Mouse (Mus musculus): ENCODE data around the gene Hydin. TPM values are rescaled to one million over a fixed set of nuclear protein-coding genes. Genes with fewer than 3 reads are reported as not detected.
"Not testable (repeated sequence)": the region's sequence is repeated elsewhere in the genome, so short reads cannot be mapped to it uniquely, and the experiment has no call there.

Hydin gene
- total RNA-seq, 2 experiments from 2014 or later: 0.05 to 0.07 TPM

- DNase-seq; intact Hi-C loops (cut with DNase I): not testable (repeated sequence)
Measured at GRCm38 (mm10) chr8:110327120-110327519, 60.3 kb downstream of the Hydin start.

DNA sequence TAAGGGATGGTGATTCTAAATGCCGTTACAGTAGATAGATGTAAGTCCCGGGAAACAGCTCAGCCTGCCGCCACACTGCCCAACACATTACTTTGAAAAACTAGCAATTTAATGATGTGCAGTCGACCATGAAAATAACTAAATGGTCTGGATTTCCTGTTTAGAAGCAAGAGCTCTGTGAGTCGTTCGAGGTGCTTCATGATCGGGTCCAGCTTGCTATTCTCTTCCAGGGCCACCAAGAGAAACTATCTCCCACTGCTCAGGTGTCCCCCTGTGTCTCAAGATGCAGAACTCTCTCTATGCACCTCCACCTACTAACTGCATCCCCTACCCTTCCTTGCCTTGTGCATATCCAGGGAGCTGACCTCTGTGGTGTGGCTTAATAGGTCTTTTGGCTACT, 66.6 kb downstream of the Hydin start:
- intact Hi-C loops (cut with DNase I): no loop called here

DNA sequence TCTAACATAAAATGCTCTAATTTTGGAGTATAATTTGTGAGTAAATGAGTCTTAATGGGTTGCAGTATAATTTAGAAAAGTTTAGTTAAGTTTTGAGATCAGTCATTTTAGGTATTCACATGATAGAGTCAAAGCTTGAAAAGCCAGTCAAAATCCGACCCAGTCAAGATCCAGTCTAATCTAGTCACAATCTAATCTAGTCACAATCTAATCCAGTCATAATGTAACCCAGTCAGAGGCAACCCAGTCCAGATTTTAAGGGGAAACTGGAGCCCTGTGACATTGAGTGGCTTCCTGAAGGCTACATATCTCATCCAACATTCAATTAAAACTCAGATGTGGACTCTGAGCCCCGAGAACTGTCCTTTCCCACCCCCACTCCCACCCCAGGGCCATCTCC, 72.7 kb downstream of the Hydin start:
- intact Hi-C loops (cut with DNase I): no loop called here
- no peak for DNase-seq

More for the DNA sequence above, 66.6 kb downstream of the Hydin start:
- no peak for DNase-seq

- no peak for DNase-seq
- intact Hi-C loops (cut with DNase I): no loop called here
Measured at GRCm38 (mm10) chr8:110340090-110340703, 73.4 kb downstream of the Hydin start.

GRCm38 (mm10) chr8:110345697-110346394, 79.1 kb downstream of the Hydin start:
- intact Hi-C loops (cut with DNase I): no loop called here
- DNase-seq: no peak

DNA sequence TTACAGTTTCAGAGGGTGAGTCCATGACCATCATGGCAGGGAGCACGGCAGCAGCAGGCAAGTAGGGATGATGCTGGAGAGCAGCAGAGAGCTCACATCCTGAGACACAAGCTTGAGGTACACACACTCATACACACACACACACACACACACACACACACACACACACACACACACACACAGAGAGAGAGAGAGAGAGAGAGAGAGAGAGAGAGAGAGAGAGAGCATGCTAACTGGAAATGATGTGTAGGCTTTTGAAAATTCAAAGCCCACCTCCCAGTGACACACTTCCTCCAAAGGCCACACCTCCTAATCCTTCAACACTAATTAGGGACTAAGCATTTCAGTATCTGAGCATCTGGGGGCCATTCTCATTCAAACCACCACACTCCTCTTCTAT, 80.1 kb downstream of the Hydin start:
- DNase-seq: no peak
- intact Hi-C loops (cut with DNase I): no loop called here

GRCm38 (mm10) chr8:110350725-110351124, 83.9 kb downstream of the Hydin start:
- intact Hi-C loops (cut with DNase I): no loop called here
- no peak for DNase-seq

DNA sequence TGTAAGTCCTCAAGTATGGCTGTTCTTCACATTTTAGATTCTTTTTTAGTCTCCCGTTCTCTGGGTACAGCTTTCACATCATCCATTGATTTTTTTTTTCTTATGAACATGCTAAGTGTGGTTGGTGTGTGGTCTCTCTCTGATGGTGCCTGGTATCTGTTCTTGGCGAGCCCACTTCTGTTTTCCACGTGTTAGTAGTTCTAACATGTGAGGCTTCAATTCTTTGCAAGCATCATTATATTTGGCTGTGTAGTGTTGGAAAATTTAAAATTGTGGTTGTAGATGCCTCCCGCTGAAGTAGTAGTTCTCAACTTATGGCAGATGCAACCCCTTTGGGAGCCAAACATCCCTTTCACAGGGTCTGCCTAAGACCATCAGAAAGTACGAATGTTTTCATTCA, 85.1 kb downstream of the Hydin start:
- no peak for DNase-seq
- intact Hi-C loops (cut with DNase I): no loop called here

DNA sequence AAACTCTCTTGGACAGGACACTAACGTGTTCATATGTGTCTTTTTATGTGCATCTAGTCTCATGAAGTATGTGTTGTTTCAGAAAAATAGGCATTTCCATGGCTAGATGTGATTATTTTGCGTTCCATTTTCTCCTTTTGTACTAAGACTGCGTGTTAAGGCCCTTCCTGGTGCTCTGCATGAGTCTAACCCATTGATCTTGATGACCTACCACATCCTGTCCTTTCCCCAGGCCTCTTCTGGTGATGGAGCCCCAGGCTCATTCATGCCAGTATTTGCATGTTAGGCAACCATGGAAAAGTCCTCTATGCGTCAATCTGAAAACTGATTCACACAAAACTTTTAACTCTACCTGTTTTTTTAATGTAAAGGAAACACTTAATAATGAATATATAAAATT, 96.2 kb downstream of the Hydin start:
- DNase-seq: no peak
- intact Hi-C loops (cut with DNase I): no loop called here

GRCm38 (mm10) chr8:110372836-110373235, 106.1 kb downstream of the Hydin start:
- DNase-seq: no peak
- intact Hi-C loops (cut with DNase I): no loop called here

DNA sequence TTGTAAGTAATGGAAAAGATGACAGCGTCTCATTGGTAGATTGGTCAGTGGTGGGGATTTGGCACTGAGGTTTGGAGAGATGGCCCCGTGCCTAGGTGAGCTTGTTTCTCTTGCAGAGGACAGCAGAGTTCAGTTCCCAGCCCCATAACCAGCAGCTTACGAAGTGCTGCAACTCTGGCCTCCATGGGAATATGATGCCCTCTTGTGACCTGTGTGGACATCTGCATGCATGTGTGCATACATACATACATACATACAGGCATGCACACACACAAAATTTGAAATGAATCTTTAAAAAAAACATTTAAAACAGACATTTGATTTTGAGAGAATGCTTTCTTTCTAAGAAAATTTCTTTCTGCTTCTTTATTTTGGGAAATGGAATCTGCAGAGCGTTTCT, 106.9 kb downstream of the Hydin start:
- intact Hi-C loops (cut with DNase I): no loop called here
- no peak for DNase-seq

DNA sequence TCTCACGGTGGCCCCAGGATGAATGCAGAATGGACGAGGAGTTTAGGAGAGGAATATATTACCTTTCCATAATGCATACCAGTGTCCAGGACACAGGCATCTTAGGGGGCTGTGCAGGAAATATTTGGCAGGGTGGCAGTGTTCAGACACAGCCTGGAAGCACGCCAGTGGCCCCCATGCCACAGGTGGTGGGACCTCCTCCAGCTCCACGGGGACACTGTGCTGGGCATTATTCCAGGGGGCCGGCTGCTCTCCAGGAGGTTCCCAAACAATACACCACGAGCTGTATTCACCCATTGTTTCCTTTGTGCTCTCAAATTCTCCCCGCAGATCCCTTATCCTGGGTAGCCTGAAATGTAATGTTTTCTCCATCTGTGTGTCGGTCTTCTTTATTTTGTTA, 116.0 kb downstream of the Hydin start:
- intact Hi-C loops (cut with DNase I): no loop called here
- no peak for DNase-seq

DNA sequence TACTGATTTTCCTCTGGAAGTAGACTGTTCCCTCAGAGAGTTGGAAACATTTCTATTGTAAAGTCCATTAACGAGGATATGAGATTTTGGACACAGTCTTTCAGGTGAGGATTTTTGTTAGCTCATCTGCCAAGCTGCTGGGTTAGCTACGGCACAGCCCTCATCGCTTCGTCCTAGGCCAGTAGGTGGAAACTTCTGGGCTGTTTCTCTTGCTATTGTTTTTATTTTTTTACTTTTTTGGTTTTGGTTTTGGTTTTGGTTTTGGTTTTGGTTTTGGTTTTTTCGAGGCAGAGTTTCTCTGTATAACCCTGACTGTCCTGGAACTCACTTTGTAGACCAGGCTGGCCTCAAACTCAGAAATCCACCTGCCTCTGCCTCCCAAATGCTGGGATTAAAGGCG, 117.9 kb downstream of the Hydin start:
- intact Hi-C loops (cut with DNase I); DNase-seq: not testable (repeated sequence)

GRCm38 (mm10) chr8:110395656-110396055, 128.9 kb downstream of the Hydin start:
- intact Hi-C loops (cut with DNase I): no loop called here
- DNase-seq: no peak

DNA sequence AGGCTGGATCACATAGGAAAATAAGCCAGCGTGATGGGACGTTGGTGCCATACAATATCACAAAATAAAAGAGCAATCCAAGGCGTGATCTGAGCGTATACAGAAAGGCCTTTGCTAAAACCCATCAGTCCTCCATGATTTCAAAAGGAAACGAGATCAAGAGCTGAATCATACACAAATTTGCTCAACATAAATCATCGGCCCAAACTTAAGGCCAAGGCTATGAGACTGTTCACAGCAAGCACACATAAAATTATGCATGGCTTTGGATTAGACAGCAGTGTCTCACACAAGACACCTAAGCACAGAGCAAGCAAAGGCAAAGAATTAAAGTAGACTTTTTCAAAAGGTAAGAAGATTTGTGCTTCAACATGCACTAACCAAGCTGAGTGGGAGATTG, 133.8 kb downstream of the Hydin start:
- intact Hi-C loops (cut with DNase I): no loop called here
- no peak for DNase-seq

GRCm38 (mm10) chr8:110402311-110402710, 135.5 kb downstream of the Hydin start:
- intact Hi-C loops (cut with DNase I): no loop called here
- DNase-seq: no peak

DNA sequence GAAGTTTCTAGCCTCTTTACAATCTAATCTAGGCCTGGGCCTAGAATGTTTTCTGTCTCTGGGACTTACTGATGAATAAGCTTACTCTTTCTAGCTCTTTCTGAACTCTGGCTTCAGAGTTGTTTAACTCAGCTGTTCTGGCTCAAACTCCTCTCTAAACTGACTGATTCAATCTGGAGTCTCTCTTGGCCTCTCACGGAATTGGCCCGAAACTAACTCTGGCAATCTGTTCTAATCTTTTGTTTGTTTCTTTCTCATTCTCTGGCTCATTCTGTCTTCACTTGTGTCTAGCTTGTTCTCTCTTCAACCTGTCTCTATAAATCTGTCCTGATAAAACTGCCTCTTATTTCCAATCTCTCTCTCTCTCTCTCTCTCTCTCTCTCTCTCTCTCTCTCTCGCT, 137.7 kb downstream of the Hydin start:
- no peak for DNase-seq
- intact Hi-C loops (cut with DNase I): no loop called here

- intact Hi-C loops (cut with DNase I): no loop called here
- no peak for DNase-seq
Measured at GRCm38 (mm10) chr8:110415121-110415520, 148.3 kb downstream of the Hydin start.

GRCm38 (mm10) chr8:110416931-110417330, 150.2 kb downstream of the Hydin start:
- intact Hi-C loops (cut with DNase I): no loop called here
- no peak for DNase-seq

DNA sequence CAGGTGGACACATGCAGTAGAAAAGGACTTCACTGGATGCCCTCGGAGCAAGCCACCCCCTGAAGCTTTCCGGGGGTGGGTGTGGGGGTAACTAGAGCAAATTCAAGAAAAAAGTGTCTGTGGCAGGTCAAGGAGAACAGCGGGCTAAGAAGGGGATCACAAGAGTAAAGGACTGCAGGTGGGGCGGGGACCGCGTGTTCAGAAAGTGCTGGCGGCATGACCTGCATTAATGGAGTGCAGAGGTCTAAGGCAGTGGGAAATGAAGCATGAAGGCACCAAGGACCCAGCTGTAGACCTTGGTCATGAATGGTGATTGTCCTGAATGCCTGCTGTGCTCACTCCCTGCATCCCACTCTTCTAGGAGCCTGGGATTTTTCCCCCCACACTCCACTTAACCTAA, 151.0 kb downstream of the Hydin start:
- no peak for DNase-seq
- intact Hi-C loops (cut with DNase I): no loop called here

- intact Hi-C loops (cut with DNase I): no loop called here
- DNase-seq: no peak
Measured at GRCm38 (mm10) chr8:110419711-110420110, 152.9 kb downstream of the Hydin start.

- intact Hi-C loops (cut with DNase I): no loop called here
Measured at GRCm38 (mm10) chr8:110420221-110420620, 153.4 kb downstream of the Hydin start.

More at GRCm38 (mm10) chr8:110420221-110420620, 153.4 kb downstream of the Hydin start:
- DNase-seq: no peak

Data from gastrocnemius, postnatal 36 days (tissue).